Mouse (Mus musculus) liver, embryonic 14.5 days (tissue): ENCODE results near the gene 4930550C14Rik. TPM values are rescaled to one million over a fixed set of nuclear protein-coding genes. Genes with fewer than 3 reads are reported as not detected.

Source experiments
- ATAC-seq: fragments of 200-750 bp; cut with Nextera tagmentation; 2 replicates; pipeline ENCODE4 v1.8.0; 2017; ENCODE audit warnings: moderate number of reproducible peaks, mild to moderate bottlenecking, moderate library complexity; ENCODE audit not compliant: insufficient read depth
- DNase-seq, 3 experiments: peaks; one replicate each; pipeline ENCODE4 v3.0.0-alpha.2; 2012 to 2013; ENCODE audit warnings: low read depth in 3 of 3, low spot score in 3 of 3
- H3K27ac ChIP-seq: fragments of 300-500 bp; sonication (generic); 2 replicates; pipeline ENCODE4 v1.5.1; 2014; ENCODE audit warnings: moderate library complexity, mild to moderate bottlenecking, control low read depth, inconsistent platforms
- H3K27me3 ChIP-seq: fragments of 300-500 bp; sonication (generic); 2 replicates; pipeline ENCODE4 v1.6.1; 2014; ENCODE audit warnings: mild to moderate bottlenecking, low read length, moderate library complexity; ENCODE audit not compliant: control insufficient read depth, insufficient read depth
- H3K36me3 ChIP-seq: fragments of 300-500 bp; sonication (generic); replicated peaks from 2 replicates; pipeline ENCODE4 v1.6.1; 2014; ENCODE audit warnings: low read depth; ENCODE audit not compliant: control insufficient read depth, insufficient read depth
- H3K4me1 ChIP-seq, 2 experiments: fragments of 200-500 bp in 1 of 2; fragments of 300-500 bp in 1 of 2; sonication (generic) in 1 of 2; replicated peaks; 2 replicates each; pipeline ENCODE4 v1.6.1; 2012 to 2014; ENCODE audit warnings: antibody characterized with exemption in 1 of 2, inconsistent platforms in 1 of 2, low read length in 1 of 2; ENCODE audit not compliant: control insufficient read depth in 2 of 2, insufficient read depth in 2 of 2
- H3K4me2 ChIP-seq: fragments of 300-500 bp; sonication (generic); 2 replicates; pipeline ENCODE4 v1.6.1; 2014; ENCODE audit warnings: low read depth, mild to moderate bottlenecking, control low read depth, moderate library complexity
- H3K4me3 ChIP-seq, 2 experiments: fragments of 200-500 bp in 1 of 2; fragments of 300-500 bp in 1 of 2; sonication (generic) in 1 of 2; 2 replicates each; pipeline ENCODE4 v1.5.1; 2012 to 2014; ENCODE audit warnings: low read depth in 2 of 2, low read length in 2 of 2, mild to moderate bottlenecking in 2 of 2, control low read depth in 1 of 2, inconsistent platforms in 1 of 2, moderate library complexity in 1 of 2; ENCODE audit not compliant: insufficient read depth in 1 of 2
- H3K9ac ChIP-seq: fragments of 300-500 bp; sonication (generic); replicated peaks from 2 replicates; pipeline ENCODE4 v1.6.1; 2014; ENCODE audit warnings: mild to moderate bottlenecking, control low read depth, moderate library complexity
- H3K9me3 ChIP-seq: fragments of 300-500 bp; sonication (generic); 2 replicates; pipeline ENCODE4 v1.6.1; 2016; ENCODE audit warnings: low read length, mixed read lengths; ENCODE audit not compliant: control insufficient read depth
- CTCF ChIP-seq: IDR thresholded peaks from 2 replicates; pipeline ENCODE4 v1.5.1; 2016; ENCODE audit warnings: antibody characterized with exemption, low read depth, control low read depth
- EP300 ChIP-seq: IDR thresholded peaks from 2 replicates; pipeline ENCODE4 v1.6.1; 2016; ENCODE audit warnings: antibody characterized with exemption, low read depth
- WGBS: fragments of 180-500 bp; shearing (Covaris S2); extraction: QIAGEN DNeasy Blood & Tissue Kit; methylation state at CpG from one replicate; pipeline ENCODE4 v1.1.7; 2014; ENCODE audit not compliant: insufficient replicate concordance; 5-methylcytosine and 5-hydroxymethylcytosine counted together
- polyA plus RNA-seq, 2 experiments: library from polyadenylated mRNA; depleted of rRNA in 1 of 2; stranded (reverse) in 1 of 2; unstranded in 1 of 2; fragments of >200 nt; fragmentation: Nextera tagmentation in 1 of 2; extraction: Ambion mirVana in 1 of 2; gene quantifications; 2 replicates each; pipeline versions ENCODE4 v1.2.1 to v1.2.3; 2012 to 2014

Gene 4930550C14Rik
- polyA plus RNA-seq, 2 experiments: 0.64 to 0.86 TPM

- peak; percentile 10; the same call in 1 of the 2 replicates for TF ChIP-seq CTCF
- no peak for TF ChIP-seq EP300
- peaks cover 7% of the 10 kb centered on the region for H3K27me3 ChIP-seq
- H3K4me3 ChIP-seq: peak within 1 kb of the TSS; percentile 59 to 62
- H3K9ac ChIP-seq: peak within 1 kb of the TSS; percentile 43
- no peaks in the 10 kb centered on the region for H3K9me3 ChIP-seq
- under 1% methylated on average over 75 of the region's 75 CpGs for WGBS
- H3K4me2 ChIP-seq: peak within 1 kb of the TSS; percentile 60
- no peaks in the 10 kb centered on the region for H3K36me3 ChIP-seq
- H3K27ac ChIP-seq: no peak within 1 kb of the TSS
- no peaks in the 10 kb centered on the region for H3K4me1 ChIP-seq
- ATAC-seq: peak; percentile 70
- DNase-seq: peak in 1 of 3 experiments; percentile 20
Observed at GRCm38 (mm10) chr9:53383951-53384866, 17.9 kb upstream of the 4930550C14Rik start, which contains the start of gene Kdelc2. Gene Kdelc2 (plus strand): TSS chr9:53384025.

GRCm38 (mm10) chr9:53384873-53385272, 17.3 kb upstream of the 4930550C14Rik start:
- Histone ChIP-seq H3K4me2 (peak overlapping the region; percentile 60), H3K4me1 (no peaks in the 10 kb centered on the region), H3K27ac (no peak overlapping the region), H3K36me3 (no peaks in the 10 kb centered on the region), H3K27me3 (peaks cover 7% of the 10 kb centered on the region), H3K9me3 (no peaks in the 10 kb centered on the region), H3K9ac (no peak overlapping the region), H3K4me3 (peak overlapping the region; percentile 59 to 62)
- no peak for ATAC-seq
- no peak for DNase-seq
- 19% methylated on average over 8 of the region's 8 CpGs for WGBS
- TF ChIP-seq CTCF (no peak), EP300 (no peak)

GRCm38 (mm10) chr9:53387431-53387830, 14.7 kb upstream of the 4930550C14Rik start:
- peaks cover 7% of the 10 kb centered on the region for H3K27me3 ChIP-seq
- no peak overlapping the region for H3K4me2 ChIP-seq
- ATAC-seq (no peak), DNase-seq (no peak)
- no peaks in the 10 kb centered on the region for H3K9me3 ChIP-seq
- no peak overlapping the region for H3K9ac ChIP-seq
- TF ChIP-seq CTCF (no peak), EP300 (no peak)
- H3K36me3 ChIP-seq: no peaks in the 10 kb centered on the region
- H3K4me3 ChIP-seq: no peak overlapping the region
- 32% methylated on average over 2 of the region's 2 CpGs for WGBS
- H3K4me1 ChIP-seq: no peaks in the 10 kb centered on the region
- no peak overlapping the region for H3K27ac ChIP-seq

GRCm38 (mm10) chr9:53389109-53389508, 13.0 kb upstream of the 4930550C14Rik start:
- H3K27ac ChIP-seq: no peak overlapping the region
- H3K4me3 ChIP-seq: no peak overlapping the region
- H3K9ac ChIP-seq: no peak overlapping the region
- peaks cover 3% of the 10 kb centered on the region for H3K27me3 ChIP-seq
- 68% methylated on average over 3 of the region's 3 CpGs for WGBS
- H3K4me2 ChIP-seq: no peak overlapping the region
- no peaks in the 10 kb centered on the region for H3K4me1 ChIP-seq
- H3K9me3 ChIP-seq: no peaks in the 10 kb centered on the region
- ATAC-seq (no peak), DNase-seq (no peak)
- TF ChIP-seq EP300: no peak
- no peak for TF ChIP-seq CTCF
- H3K36me3 ChIP-seq: no peaks in the 10 kb centered on the region

- WGBS: 59% methylated on average over 7 of the region's 7 CpGs
- no peak overlapping the region for H3K9ac ChIP-seq
- no peak for ATAC-seq
- DNase-seq: no peak
- H3K9me3 ChIP-seq: no peaks in the 10 kb centered on the region
- no peaks in the 10 kb centered on the region for H3K36me3 ChIP-seq
- no peak overlapping the region for H3K4me3 ChIP-seq
- no peak overlapping the region for H3K27ac ChIP-seq
- no peaks in the 10 kb centered on the region; the same call in 1 of the 2 replicates for H3K27me3 ChIP-seq
- no peaks in the 10 kb centered on the region for H3K4me1 ChIP-seq
- no peak overlapping the region for H3K4me2 ChIP-seq
- TF ChIP-seq EP300: no peak
- no peak for TF ChIP-seq CTCF
Observed at GRCm38 (mm10) chr9:53390136-53390535, 12.0 kb upstream of the 4930550C14Rik start.
